Mouse (Mus musculus) right cerebral cortex, postnatal 10 days (tissue): ENCODE measurements around the gene Enox1.
"Not testable (repeated sequence)": the region's sequence is repeated elsewhere in the genome, so short reads cannot be mapped to it uniquely, and the experiment has no call there.

Source experiments
- DNase-seq, 2 experiments: peaks; one replicate each; pipeline ENCODE4 v3.0.0; 2021; ENCODE audit warnings: low spot score in 2 of 2

Enox1 gene

GRCm38 (mm10) chr14:77511137-77511870 is 354.7 kb downstream of the Enox1 start:
- DNase-seq = no peak

- DNase-seq = no peak
Observed at GRCm38 (mm10) chr14:77518017-77518416, 361.5 kb downstream of the Enox1 start.

GRCm38 (mm10) chr14:77518941-77519695 is 362.6 kb downstream of the Enox1 start:
- no peak for DNase-seq

- no peak for DNase-seq
Observed at GRCm38 (mm10) chr14:77519701-77520100, 363.1 kb downstream of the Enox1 start.

- peak in 1 of 2 experiments; percentile 43 for DNase-seq
Observed at GRCm38 (mm10) chr14:77524303-77524702, 367.7 kb downstream of the Enox1 start.

GRCm38 (mm10) chr14:77526262-77526661 is 369.7 kb downstream of the Enox1 start:
- DNase-seq = no peak

- DNase-seq = no peak
Observed at GRCm38 (mm10) chr14:77529201-77529600, 372.6 kb downstream of the Enox1 start.

GRCm38 (mm10) chr14:77529621-77530020 is 373.1 kb downstream of the Enox1 start:
- no peak for DNase-seq

- DNase-seq = no peak
Observed at GRCm38 (mm10) chr14:77533638-77534037, 377.1 kb downstream of the Enox1 start.

- DNase-seq = no peak
Observed at GRCm38 (mm10) chr14:77534120-77534519, 377.6 kb downstream of the Enox1 start.

GRCm38 (mm10) chr14:77536592-77536991 is 380.0 kb downstream of the Enox1 start:
- peak in 1 of 2 experiments; percentile 16 for DNase-seq

GRCm38 (mm10) chr14:77539563-77539962 is 383.0 kb downstream of the Enox1 start:
- not testable (repeated sequence) for DNase-seq

GRCm38 (mm10) chr14:77541925-77542324 is 385.4 kb downstream of the Enox1 start:
- DNase-seq = peak in 1 of 2 experiments; percentile 12

- peak; percentile 26 to 49 for DNase-seq
Observed at GRCm38 (mm10) chr14:77546531-77547274, 390.1 kb downstream of the Enox1 start.

- DNase-seq = no peak
Observed at GRCm38 (mm10) chr14:77547351-77547750, 390.8 kb downstream of the Enox1 start.

GRCm38 (mm10) chr14:77548963-77549362 is 392.4 kb downstream of the Enox1 start:
- no peak for DNase-seq

GRCm38 (mm10) chr14:77557446-77558070 is 401.0 kb downstream of the Enox1 start:
- no peak for DNase-seq

GRCm38 (mm10) chr14:77558910-77559309 is 402.3 kb downstream of the Enox1 start:
- DNase-seq = no peak

- DNase-seq = no peak
Observed at GRCm38 (mm10) chr14:77559792-77560191, 403.2 kb downstream of the Enox1 start.

GRCm38 (mm10) chr14:77561808-77562583 is 405.4 kb downstream of the Enox1 start:
- no peak for DNase-seq

GRCm38 (mm10) chr14:77563922-77564321 is 407.4 kb downstream of the Enox1 start:
- DNase-seq = no peak
